Mouse (Mus musculus) thymus, postnatal 14 days (tissue): ENCODE data around the gene Slc9b1.

ENCODE experiments used
- DNase-seq: peaks from one replicate; pipeline ENCODE4 v3.0.0; 2021

The Slc9b1 gene

DNA sequence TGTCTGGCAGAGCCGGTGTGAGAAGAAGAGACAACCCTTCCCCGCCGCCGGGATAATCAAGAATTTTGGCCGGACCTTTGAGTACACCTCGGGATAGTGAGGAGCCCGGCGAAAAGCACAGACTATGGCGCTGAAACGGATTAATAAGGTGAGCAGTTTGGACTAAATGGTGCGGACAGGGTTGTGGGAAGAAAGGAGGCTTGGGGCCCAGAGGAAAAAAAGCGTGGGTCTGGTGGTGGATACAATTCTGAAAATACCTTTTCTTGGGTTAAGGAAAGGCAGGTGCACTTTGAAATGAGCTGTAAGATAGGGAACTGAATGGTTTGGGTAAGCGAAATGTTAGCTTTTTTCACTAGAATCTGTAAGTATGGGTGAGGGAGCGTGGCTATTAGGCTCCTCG, 91.8 kb downstream of the Slc9b1 start:
- DNase-seq = no peak

DNA sequence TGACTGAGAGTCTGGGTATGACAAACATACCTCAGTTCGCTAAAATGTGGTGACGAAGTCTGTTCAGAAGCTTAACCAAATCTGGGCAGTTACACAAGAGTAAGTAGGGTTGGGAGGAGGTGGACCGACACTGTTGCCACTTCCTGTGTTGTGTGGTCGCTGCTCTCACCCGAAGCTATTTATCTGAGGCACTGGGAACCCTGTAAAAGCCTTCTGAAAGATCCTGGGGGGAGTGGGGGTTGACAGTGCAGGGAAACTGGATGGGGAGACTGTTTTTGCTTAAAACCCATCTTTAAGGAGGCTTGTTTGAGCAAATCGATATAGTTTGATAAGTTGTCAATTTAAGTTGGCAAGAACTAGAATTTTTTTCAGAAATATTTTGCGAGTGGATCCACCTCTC, 92.4 kb downstream of the Slc9b1 start:
- DNase-seq = peak; percentile 60

DNA sequence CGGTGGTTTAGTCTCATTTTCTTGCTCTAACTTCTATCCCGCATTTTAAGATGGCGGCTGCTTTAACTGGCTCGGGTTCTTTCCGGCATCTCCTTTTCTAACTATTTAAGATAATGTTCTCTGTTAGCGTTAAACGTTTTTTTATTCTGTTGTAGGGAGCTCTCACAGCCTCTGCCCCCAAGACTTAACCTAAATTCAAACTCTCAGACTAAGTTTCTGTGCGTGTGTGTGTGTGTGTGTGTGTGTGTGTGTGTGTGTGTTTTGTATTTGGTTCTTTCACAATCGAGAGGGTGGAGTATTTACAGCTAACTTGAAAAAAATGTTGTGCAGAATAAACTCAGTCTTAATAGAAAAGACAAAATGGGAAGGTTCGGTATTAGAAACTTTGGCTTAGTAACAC, 92.8 kb downstream of the Slc9b1 start:
- peak; percentile 14 for DNase-seq

DNA sequence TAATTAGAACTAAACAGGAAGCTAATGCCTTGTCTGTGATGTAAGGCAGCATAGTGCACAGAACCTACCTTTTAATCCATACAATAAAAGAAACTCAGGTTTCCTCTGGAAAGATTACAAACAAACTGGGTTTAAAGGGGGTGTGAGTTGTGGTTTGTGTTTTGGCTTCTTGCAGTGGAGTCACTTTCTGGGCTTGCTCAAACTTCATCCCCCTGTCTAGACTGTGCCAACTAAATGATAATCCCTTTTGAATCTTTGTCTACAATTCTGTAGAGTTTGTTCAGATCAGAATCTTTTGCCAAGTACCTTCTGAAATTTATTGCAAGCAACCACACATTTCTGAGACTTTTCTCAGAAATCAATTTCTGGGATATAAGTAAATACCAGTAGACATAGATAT, 97.1 kb downstream of the Slc9b1 start:
- DNase-seq = no peak
